Mouse (Mus musculus) cerebellum, postnatal 25 days (tissue): ENCODE results near the gene Rnf169.
"Not testable (repeated sequence)": the region's sequence is repeated elsewhere in the genome, so short reads cannot be mapped to it uniquely, and the experiment has no call there.

ENCODE experiments used
- DNase-seq, 2 experiments: peaks; one replicate each; pipeline ENCODE4 v3.0.0; 2021; ENCODE audit warnings: mixed read lengths in 2 of 2

Rnf169 gene

DNA sequence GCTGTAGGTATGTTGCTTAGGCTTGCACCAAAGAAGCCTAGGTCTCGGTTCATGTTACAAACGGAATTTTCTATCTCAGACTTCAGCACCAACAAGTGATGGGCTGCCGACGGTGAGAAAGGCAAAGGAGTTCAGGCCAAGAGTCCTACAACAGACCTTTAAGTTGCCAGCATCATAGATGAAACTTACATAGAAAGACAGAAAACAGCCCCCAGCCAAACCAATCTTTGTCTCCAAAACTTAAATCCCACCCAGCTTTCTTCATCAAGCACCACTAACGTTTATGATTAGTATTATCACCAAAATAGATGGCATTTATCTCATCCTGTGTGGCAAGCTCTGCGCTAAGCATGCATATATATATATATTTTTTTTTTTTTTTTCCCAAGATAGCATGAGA, 1.2 kb downstream of the Rnf169 start:
- no peak for DNase-seq

DNA sequence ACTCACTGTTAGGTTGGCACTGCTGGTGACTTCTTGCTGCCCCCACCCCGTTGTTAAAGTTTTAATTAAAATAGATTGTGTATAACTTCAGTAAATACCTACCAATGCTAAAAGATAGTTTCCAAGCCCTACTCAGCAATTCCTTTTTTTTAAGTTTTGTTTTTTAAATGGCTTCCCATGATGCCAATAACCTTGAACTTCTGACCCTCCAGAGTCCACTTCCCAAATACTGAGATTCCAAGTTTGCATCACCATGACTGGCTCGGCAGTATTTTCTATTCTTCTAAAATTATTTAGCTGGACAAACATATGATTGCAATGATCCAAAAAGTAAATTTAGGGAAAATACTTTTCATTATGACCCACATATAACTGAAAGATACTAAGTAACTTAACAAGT, 2.2 kb downstream of the Rnf169 start:
- DNase-seq: no peak

DNA sequence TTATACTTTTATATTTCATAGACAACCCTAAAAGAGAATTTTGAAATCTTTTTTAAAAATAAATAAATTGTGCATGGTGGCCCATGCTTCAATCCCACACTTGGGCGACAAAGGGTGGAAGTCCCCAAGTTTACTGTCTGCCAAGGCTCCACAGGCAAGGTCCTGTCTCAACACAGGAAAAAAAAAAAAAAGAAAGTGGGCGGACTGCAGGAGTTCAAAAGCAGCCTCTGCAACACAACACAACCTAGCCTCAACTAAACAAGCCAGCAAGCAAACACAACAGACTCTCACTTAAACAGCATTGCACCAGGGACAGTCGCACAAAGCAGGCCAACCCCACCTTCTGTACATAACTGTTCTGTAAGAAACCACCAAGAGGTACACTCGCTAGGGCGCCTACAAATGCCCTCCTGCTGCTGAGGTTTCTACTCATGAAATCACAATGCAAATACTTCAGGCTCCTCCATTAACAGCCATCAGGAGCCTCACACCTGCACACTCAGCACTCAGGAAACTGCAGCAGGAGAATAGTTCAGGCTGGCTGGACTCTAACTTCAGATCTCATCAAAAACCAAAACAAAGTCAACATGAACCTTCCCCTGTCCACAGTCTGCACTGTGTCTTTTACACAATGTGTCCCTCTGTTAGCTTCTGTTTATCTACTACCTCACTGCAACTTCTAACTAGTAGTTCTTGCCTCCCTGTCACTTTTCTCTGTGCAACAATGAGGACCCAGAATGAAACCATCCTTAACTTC, 4.3 kb downstream of the Rnf169 start:
- DNase-seq: no peak

DNA sequence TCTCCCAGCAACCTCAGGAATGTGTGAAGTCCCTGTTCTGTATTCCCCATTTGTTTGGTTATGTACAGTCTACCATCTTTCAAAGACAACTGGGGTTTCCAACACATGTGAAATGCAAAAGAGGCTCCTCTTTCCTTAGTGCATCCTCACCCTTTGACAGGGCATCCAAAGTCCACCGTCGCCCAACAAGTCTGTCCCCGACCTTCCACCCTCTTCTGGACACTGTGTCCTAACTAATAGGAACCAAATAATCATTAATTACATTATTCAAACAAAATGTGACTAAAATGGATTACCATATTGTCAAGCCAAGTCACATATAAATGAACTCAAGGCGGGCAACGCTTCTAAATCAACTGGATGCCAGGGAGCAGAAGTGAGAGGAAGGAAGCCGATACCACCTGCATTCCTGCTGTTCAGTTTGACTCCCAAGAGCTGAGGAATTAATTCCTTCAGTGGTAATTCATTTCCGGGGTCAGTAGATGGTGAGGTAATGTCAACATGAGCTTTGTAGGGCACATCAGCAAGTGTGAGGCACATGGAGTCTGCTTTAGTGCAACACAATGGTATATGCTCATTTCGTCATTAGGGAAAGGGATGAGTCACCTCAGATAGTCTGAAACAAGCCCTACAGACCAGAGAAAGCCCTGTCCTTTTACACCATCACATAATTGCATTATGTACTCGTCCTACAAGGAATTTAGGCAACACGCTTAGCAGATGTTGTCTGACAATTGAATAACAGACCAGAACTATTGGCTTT, 5.9 kb downstream of the Rnf169 start:
- DNase-seq: no peak

DNA sequence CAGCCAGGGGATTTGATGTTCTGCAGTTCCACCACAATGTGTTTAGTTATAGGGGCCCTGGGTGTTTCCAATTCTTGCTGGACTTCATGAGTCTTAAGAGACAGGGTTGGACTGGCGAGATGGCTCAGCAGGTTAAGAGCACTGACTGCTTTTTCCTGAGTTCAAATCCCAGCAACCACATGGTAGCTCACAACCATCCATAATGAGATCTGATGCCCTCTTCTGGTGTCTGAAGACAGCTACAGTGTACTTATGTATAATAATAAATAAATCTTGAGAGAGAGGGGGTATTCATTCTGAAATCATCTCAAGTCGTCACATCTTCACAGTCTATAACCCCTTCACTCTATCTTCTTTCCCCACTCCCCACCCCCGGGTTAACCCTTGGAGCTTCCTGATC, 7.3 kb downstream of the Rnf169 start:
- DNase-seq: not testable (repeated sequence)

DNA sequence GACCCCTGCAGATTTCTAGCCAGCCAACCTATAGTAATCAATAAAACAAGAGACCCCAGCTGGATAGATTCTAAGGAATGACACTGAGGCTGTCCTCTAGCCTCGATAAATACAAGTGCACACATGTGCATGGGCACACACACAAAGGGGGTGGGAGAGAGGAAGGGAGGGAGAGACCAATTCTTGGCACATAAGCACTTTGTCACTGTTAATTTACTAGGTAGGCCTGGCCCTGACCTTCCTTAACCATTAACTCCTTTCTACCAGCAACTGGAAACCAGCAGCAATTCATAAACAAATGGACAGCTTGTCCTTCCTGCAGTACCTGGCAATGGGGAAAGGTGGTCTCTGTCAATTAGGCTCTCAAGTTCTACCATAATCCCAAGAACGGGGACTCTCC, 8.3 kb downstream of the Rnf169 start:
- no peak for DNase-seq

DNA sequence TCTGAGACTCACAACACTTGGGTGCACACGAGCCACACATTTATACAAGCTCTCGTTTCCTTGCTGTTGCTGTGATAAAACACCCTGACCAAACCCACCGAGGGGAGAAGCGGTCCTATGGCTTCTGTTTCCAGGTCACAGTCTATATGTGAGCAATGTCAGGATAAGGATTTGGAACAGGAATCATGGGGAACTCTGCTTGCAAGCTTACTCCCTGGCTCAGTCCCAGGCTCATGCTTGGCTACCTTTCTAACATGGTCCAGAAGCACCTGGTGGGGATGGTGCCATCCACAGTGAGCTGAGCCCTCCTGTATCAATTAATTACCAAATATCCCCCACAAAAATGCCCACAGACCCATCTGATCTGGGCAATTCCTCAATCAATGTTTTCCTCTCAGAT, 11.1 kb downstream of the Rnf169 start:
- DNase-seq: peak; percentile 56 to 70

DNA sequence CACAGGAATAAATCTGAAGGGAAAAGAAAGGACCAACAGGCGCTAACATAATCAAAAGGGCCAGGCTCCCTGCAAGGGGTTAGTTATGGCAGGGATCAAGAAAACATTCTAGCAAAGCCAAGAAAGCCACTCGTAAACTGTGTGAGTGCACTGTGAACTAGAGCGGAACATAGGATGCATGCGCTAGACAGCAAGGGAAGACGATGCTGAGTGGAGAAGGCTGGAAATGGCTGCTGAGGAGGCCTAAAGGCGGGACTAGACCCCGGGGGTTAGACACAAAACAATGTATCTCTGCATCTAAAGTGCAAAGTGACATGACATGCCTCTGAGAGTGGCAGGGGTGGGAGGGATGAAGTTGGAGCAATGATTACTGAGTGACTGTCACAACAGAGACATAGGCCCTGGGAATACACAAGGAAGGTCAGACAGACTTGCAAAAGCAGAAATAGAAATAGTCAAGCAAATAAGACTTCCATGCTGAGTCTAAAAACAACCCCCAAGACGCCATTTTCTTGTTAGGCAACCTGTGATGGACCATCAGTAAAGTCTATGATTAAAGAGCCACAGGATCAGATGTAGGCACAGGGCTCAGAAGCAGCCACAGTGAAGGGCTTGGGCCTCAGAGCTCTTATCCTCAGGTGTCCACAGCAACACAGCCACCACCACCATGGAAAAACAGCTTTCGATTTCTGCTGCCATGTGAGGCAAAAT, 14.1 kb downstream of the Rnf169 start:
- peak in 1 of 2 experiments; percentile 35 for DNase-seq

DNA sequence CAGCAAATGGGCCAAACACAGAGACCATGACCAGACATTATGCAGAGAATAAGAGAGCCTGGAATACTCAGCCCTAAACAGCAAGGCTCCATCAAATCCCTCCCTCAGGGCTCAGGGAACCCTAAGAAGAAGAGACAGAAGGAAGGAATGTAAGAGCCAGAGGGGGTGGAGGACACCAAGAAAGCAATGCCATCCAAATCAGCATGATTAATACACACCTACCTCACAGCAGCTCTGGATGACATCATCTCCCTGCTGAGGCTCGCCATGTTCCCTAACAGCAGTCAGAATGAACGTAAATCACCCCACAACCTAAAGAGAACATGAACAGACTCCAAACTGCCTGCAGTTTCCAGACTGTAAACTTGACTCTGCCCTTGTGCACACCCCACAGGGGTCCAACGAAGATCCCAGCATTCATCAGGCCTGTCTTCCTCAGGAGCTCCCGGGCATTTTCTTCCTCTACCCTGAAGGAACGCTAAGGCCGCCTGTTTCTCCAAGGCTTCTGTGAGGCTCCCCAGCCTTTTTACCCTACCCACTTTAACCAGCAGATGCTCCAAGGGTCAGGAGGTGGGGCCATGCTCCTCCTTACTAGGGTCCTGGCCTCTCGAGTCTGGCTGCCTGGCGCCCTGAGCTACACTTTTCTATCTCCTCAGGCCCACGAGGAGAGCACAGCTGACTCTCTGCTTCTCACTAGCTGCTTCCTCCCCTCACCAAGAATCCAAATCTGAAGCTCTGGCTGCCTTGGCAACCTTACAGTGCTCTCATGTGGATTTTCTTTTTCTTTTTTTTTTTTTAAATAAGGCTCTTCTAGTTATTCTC, 15.0 kb downstream of the Rnf169 start:
- DNase-seq: peak; percentile 43 to 47

DNA sequence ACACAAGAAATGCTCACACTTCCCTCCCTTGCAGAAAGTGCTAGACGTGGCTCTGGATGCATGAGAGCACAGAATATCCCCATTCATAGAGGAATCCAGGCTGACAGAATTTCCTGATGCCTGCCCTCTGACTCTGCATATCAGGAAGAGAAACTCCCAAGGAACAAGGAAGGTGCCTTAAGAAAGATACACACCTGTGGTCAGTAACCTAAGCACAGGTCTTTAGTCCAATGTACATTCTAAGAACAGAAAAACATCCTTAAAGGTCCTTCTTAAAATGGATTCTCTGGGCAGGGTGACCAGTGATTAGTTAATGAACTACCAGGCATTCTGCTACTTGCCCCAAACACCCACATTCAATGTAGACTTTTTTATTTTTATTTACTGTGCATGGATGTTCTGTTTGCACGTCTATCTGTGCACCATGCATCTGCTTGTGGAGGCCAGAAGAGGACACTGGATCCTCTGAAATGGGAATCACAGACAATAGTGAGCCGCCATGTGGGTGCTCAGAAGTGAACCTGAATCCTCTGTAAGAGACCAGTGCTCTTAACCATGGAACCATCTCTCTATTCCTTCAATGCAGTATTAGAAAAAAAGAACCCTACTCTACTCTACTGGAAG, 16.9 kb downstream of the Rnf169 start:
- no peak for DNase-seq

DNA sequence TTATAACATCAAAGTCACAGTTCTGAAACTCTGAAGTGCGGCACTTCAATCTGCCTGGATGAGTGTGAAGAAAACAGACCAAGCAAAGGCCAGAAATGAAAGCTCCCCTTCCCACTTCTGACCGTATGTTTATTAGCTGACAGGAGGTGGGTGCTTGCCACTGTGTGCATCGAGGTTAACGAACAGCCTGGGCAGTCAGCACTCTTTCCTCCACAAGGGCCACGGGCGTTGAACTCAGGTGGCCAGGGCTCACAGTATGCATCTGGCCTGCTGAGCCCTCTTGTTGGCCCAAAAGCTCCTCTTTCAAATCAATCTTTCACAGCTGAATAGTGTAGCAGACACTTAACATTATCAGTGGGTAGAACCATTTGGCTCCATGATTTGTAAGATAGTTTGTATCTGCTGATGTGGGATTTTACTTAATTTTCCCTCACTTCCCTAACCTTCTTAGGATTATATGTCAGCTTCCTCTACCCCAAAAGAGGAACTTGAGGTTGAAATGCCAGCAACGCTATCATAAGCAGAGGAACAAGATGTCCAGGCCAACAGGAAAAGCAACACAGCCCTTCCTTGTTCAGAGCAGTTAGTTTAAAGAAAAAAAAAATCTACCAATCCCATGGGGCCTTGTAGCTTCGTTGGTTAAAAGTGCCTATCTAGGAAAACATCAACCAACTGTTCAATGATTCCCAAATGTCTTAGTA, 17.6 kb downstream of the Rnf169 start:
- no peak for DNase-seq

DNA sequence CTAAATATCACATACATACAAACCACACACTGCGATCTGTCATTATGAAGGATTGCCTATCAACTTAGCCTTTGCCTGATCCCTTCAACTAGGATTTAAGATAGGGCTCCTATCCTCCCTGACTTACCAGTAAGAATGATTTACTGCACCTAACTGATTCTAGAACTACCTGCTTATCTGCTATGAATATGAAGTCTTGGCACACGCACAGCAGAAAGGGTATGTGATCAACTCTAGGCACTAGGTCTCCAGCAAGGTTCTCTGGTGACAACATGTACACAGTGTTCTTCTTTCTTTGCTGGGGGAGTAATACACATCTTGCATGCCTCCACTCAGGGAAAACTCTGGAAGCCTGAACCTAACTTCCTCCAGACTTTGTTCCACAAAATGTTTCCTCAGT, 18.7 kb downstream of the Rnf169 start:
- no peak for DNase-seq

DNA sequence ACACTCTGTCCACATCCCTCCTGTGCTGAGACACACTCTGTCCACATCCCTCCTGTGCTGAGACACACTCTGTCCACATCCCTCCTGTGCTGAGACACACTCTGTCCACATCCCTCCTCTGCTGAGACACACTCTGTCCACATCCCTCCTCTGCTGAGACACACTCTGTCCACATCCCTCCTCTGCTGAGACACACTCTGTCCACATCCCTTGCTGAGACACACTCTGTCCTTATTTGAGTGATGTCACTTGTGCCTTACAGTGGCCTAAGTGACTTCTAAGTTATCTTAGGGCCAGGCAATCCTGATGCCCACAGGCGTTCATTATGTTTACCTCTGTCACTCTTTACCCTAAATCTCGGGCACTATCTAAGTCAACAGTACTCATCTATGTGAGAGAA, 19.7 kb downstream of the Rnf169 start:
- not testable (repeated sequence) for DNase-seq

DNA sequence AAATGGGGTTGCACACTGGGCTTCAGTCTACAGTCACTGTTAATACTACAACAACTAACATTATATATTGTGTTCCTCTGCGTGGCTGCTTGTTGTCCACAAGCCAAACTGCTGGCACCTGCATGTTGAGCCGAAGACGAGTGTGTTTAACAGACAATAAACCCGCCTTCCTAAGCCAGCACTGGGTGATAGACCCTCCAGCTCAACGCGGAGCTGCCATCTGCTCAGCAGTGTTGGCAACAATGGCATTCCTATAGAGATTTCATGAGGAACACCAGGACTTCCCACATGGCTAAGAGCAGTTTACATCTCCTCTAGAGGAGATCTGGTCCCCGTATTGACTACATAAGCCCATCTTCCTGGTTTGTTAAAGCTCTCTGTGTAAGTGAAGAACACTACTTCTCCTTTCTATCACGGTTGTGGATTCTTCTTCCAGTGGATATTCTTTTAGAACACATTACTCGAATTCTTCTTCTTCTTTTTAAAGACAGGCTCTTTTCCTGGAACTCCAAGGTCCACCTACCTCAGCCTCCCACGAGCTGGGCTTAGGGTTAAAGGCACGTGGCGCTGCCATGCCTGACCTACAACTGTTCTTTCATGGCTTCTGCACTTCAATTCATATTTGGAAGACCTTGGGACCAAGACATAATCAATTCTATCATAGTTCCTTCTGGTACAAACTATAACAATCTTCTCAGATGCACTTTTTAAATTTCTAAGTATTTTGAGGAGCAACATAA, 22.9 kb downstream of the Rnf169 start:
- peak in 1 of 2 experiments; percentile 33 for DNase-seq

DNA sequence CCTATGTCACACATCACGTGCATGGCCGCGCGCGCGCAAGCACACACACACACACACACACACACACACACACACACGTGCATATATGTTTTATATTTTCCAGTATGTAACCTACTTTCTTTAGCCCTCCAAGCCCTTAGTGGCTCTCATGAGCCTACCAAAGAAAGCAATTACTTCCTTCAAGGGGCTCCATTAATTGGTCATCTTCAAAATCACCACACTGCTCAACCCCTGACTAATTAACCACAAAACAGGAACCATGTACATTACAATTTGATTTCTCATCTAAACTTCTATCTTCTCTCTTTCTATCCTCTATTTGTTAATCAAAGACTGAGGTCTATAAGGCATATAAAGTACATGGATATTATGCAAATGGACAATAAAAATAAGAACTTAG, 24.2 kb downstream of the Rnf169 start:
- DNase-seq: no peak

DNA sequence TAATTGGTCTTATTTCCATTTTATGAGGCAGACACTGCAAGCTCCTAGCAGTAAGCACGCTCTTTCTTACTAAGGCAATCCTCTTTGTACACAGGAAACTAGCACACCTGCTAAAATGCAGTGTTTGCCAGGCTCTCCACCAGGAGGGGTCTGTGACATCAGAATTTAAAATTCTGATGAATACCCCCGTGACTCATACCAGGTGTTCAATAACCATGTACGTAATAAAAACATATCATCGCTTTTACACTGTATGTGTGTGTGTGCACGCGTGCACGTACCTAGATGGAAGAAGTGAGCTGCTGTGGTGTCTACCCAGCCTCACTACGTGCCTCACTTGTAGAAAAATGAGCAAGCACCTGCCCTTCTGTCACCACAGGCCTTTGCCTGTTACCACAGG, 26.0 kb downstream of the Rnf169 start:
- no peak for DNase-seq

DNA sequence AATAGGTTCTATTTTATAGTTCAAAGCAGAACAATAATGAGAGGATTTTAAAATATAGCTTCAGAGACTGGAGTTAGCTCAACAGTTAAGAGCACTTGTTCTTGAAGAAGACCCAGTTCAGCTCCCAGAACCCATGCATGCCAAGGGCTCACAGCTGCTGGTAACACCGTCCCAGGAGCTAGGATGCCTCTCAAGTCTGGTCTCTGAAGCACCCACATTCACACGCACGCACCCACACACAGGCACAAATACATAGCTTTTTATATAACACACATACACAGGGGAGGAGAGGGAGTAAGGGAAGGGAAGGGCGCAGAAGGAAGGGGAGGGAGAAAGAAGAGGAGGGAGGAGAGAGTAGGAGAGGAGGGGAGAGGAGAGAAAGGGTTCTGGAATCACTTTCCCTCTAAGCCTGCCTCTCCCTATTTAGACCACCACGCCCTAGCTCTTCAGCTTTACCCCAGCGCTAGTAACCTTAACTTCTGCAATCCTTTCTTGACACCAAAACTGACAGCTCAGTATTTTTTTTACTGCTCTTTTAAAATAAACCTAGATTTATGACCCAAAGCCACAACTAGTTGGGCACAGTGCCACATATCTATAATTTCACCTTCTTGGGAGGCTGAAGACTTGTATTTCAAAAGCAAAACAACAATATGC, 26.7 kb downstream of the Rnf169 start:
- DNase-seq: no peak

DNA sequence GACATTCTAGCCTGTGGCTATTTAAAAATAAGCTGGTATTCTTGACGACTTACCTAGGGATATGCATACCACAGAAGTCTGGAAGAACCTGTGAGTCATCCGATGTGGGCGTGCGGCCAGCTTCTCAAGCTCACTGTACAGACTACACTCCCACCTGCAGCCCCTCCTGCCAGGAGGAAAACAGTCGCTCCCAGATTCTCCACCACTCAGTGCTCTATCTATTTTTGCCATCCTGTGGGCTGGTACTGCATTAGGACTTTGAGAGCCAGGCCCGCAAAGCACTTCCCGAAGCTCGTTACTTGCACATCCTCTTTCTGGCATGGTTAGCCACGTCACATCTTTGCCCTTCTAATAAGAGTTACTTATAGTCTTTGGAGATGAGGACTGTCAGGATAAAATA, 32.9 kb downstream of the Rnf169 start:
- peak; percentile 66 to 88 for DNase-seq

DNA sequence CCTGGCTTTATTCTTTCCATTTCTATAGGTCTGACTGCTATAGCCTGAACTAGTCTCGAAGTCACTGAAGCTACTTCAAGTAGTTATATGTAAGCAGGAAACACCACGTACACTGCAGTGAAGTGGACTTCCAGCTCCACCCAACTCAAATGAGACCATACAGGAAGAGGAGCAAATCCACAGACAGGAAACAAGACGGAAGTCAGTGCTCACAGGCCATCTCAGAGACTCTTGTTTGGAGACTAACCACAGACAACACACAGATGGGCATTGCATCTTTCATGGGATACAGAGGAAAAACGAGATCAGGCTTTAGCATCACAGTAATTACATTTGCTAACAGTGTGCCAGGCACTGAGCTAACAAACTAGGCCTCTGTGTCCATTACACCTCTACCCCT, 33.9 kb downstream of the Rnf169 start:
- no peak for DNase-seq

DNA sequence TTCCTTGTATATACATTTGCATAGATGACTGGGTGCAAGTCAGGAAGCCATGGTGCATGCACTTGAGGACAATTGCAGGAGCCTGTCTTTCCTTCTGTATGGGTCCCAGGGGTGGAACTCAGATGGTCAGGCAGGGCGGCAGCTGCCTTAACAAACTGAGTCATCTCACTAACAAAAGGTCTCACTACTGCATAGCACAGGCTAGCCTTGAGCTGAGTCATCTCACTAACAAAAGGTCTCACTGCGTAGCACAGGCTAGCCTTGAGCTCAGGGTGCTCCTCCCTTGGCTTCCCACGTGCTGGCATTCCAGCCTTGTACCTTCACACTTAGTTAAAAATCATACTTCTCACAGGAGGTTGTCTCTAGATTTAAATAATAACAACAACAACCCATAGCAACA, 34.3 kb downstream of the Rnf169 start:
- DNase-seq: no peak
